Mouse (Mus musculus) liver, adult (tissue): ENCODE results near the gene Smad5.

Experiments used
- GATA4 ChIP-seq: IDR thresholded peaks from 2 replicates; pipeline ENCODE4 v1.6.1; 2014; ENCODE audit warnings: mild to moderate bottlenecking, low read length; ENCODE audit not compliant: insufficient replicate concordance

Gene Smad5

DNA sequence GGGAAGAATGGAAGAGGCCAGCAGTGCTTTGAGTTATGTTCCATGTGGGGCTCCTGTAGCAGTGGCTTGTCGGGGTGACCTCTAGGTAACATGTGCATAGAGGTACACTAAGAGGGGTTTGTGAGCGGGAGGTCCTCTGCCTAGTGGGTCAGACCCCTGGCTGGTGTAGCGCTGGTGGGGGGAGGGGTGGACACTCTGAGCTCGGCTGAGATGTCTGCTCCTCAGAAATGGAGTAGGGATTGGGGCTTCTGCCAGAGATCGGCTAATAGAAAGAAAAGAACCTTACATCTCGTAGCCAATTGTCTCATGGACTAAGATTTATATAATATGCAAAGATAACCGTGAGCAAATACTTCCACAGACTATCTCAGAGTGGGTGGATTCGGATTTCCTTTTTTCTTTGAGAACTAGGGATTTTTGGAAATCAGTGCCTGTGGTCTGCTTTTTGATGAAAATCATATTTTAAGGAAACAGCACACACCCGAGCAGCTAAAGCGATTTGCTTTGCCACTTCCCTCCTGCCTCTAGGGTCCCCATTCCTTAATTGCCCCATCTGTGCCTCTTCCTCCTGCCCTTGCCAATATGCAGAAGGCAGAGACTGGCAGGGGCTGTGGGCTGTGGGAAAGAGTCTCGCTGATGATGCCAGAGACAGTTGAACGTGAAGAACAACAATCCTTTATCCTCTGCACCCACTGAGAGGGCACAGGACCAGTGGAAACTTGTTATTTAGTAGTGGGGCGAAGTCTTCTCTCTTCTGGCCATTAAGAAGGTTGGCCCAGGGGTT, 59.8 kb downstream of the Smad5 start:
- TF ChIP-seq GATA4: no peak

DNA sequence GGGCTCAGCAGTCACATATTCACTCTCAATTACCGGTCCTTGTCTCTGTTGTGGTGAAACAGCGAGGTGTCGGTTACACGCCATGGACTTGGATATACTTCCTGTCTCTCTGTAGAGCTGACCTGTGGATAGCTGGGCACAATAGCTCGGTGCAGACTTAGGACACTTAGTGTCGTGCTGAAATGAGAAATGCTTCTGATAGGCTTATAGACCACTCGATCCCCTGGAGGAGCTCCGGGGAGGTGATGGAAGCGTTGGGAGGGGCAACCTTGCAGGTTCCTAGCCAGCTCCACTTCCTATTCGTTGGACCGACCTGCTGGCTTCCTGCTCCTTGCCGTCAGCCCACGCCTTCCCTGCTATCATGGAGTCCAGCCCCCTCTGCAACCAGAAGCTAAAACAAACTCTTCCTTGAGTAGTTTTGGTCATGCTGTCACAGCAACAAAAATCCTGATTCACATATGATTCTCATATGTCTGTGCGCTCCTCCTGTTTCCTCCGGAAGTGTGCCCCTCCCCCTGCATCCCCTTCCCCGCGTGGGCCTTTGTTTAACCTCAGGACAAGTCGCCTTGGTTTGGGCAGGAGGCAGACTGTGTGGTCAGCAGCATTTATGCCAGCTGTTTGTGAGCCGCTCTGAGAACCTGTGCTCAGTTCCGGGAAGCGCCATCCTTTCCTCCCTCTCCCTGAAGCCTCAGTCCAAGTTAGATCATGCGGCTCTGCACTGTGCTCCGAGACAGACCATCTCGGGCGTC, 62.6 kb downstream of the Smad5 start:
- TF ChIP-seq GATA4: no peak

DNA sequence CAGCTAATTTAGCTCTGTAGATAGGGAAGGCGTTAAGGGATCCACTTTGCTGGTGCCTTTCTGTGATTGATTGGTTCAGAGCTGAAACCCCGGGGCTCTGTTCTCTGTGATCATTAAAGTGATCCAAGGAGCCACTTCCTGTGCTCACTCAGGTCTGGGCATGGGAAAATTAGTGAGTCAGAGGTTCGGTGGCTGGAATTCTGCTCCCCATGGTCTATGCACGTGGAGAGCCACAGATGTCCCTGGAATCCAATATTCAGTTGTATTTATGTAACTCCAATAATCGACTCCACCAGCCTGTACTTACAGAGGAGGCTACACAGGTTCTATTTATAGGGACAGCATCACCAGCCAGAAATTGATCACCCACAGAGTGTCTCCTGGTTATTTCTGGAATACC, 63.4 kb downstream of the Smad5 start:
- TF ChIP-seq GATA4: no peak

DNA sequence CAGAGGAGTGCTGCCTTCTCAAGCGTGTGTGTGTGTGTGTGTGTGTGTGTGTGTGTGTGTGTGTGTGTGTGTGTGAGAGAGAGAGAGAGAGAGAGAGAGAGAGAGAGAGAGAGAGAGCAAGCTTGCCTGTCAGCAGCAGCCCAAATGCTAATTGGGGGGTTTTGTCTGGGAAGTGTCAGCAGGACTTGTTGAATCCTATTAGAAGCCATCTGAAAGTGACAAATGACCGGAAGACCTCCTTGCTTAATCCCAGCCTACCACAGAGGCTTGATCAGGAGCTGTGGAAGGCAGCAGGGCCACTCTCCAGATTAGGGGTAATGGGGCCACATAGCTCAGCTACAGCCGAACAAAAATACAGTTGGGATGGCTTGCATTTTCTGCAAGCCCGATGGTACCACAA, 66.6 kb downstream of the Smad5 start:
- no peak for TF ChIP-seq GATA4

DNA sequence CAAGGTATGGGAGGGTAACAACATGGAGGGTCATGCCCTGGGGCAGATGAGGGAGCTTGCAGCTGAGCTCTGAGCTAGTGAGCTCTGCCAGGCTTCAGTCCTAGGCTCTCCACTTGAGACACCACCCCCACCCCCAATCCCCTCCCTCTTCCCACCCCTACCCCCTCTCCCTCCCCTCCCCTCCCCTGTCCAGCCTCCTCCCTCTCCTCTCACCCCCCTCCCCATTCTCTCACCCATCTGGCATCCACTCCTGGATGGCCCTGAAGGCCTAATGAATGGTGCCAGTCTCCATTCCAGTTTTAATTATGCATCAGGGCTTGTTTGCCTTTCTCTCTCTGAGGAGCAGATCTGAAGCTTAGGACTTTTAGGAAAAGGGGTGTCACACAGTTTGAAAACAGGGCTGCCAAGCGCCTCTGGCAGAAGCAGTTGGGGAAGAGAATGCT, 67.3 kb downstream of the Smad5 start:
- TF ChIP-seq GATA4: no peak

GRCm38 (mm10) chr13:56770786-56771185, 68.0 kb downstream of the Smad5 start:
- TF ChIP-seq GATA4: no peak

- no peak for TF ChIP-seq GATA4
Measured at GRCm38 (mm10) chr13:56772592-56772991, 69.8 kb downstream of the Smad5 start.

DNA sequence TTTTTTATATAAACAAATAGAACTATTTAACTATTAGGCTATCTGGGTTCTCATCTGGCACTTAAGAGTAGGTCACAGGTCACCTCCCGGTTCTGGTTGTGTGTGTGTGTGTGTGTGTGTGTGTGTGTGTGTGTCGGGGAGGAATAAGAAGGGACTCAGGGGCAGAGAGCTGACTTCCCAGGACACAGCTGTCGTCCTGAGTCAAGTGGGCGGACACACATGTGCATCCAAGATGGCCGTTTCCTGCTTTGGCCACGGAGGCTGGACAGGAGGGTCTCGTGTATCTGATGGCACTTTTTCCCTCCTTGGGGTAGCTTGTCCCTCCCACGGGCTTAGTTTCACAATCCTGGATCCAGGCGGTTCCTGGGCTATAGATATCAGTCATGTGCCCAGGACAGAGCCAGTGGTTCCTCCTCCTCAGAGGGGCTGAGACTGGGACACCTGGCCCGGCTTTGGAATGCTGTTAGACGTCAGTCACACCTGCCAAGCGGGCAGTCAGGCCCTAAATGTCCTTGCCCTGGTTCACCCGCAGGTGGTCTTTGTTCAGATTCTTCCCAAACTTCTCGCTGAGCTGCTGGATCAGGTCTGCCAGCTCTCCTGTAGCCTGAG, 70.6 kb downstream of the Smad5 start:
- no peak for TF ChIP-seq GATA4

- no peak for TF ChIP-seq GATA4
Measured at GRCm38 (mm10) chr13:56774304-56774703, 71.5 kb downstream of the Smad5 start.

- no peak for TF ChIP-seq GATA4
Measured at GRCm38 (mm10) chr13:56780746-56781469, 78.1 kb downstream of the Smad5 start.

DNA sequence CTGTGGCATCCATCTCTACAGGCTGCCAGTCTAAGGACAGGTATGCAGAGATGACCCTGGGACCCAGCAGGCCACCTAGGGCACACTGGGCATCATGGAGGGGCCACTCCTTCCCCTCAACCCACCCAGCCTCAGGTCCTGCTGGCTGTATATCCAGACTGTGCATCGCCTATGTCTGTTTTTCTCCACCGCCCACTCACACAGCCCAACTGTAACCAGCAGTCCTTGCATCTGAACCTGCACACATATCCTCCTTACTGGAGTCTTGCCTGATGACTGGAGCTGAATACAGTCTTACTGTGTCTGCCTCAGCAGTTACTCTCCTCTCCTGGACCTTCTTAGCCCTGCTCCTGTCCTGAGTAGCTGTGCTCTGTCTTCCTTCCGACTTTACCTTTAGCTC, 78.9 kb downstream of the Smad5 start:
- no peak for TF ChIP-seq GATA4

- TF ChIP-seq GATA4: no peak
Measured at GRCm38 (mm10) chr13:56782621-56783020, 79.8 kb downstream of the Smad5 start.

DNA sequence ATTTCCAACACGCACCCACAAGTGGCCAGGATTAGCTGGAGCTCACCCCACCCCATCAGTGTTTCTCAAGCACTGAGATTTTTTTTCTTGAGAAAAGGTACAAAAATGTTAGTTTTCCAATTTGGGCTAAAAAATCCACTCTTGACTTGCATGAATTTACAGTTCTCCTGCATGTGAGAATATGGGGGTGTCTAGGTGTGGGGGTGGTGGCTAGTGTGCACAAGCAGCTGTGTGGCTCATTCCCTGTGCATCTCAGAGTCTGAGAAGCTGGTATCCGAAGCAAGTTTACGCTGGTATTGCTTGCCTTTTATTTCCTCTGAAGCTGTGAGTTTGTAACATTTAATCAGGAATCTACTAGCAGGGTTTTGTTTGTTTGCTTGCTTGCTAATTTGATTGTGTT, 87.9 kb downstream of the Smad5 start:
- no peak for TF ChIP-seq GATA4
